Mouse (Mus musculus): Measurements from ENCODE around the gene Ccdc93.

The Ccdc93 gene

DNA sequence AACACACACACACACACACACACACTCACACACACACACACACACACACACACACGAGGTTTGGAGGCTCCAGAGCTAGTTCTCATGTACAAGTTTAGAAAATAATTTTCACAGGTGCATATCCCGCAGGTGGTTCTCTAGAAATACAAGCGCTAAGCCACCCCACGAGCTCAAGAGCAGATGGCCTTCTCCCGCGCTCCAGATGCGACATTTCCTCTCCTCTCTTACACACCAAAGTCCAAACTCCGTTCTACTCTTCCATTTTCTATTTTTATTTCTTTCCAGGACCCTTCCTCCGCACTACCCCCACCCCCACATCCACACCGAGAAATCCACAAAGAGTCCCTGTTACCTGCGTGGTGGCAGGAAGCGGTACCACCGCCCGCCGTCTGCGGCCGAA, 96.2 kb downstream of the Ccdc93 start:
- no peak for DNase-seq (ENCODE audit: low spot score)

DNA sequence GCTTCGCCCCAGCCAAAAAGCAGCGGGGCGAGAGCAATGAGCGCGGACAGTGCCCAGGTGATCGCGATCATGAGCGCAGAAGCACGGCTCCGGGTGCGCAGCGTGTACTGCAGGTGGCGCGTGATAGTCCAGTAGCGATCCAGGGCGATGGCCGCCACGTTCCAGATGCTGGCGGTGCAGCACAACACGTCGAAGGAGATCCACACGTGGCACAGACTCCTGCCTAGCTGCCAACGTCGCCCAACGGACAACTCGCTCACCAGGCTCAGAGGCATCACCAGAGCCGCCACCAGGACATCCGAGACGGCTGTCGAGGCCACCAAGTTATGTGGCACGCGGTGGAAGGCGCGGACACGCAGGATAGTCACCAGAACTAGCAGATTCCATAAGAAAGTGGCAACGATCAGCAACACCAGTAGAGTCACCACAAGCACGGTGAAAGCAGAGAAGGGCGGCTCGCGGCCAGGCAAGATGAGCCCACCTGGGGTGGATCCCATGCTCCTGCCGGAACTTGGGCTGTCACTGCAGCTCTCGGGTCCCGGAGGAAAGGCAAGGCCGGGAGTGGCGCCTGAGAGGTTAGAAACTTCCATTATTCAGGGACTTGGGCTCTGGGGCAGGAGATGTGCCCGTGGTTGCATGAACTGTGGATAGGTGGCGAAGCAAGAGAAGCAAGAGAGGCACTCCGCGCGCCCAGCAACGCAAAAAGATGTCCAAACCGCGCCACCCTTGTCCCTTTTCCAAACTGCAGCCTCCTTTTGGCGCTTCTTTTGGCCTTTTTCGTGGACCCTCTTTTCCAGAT, 97.0 kb downstream of the Ccdc93 start:
- no peak for DNase-seq (ENCODE audit: low spot score)

DNA sequence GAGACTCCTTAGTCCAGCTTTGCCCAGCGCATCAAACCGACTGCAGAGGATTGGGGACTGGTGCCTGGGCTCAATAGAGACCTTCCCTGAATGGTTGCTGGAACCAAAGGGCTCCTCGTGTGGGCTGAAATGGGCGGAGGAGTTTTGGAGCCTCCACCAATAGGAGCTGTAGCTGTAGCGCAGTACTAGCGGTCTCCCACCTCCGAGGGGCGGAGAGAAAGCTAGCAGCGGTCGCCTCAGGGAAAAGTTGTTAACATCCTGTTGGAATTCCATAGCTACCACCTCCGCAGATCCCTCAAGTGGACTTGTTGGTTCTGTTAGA, 97.5 kb downstream of the Ccdc93 start, which contains the start of gene Htr5b:
Htr5b (minus strand) TSS at position 67 of the 322 bp plus-strand sequence.
- DNase-seq (ENCODE audit: low spot score) = no peak

DNA sequence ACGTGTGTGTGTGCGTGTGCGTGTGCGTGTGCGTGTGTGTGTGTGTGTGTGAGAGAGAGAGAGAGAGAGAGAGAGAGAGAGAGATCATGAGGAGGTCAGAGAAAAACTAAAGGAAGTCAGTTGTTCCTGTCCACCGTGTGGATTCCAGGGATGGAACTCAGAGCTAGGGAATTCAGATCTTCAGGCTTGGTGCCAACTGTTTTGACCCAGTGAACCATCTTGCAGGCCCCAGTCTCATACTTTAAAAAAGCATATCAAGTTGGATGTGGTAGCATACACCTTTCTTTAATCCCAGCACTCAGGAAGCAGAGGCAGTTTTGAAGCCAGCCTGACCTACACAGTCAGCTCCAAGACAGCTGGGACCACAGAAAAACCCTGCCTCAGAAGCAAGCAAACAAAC, 98.4 kb downstream of the Ccdc93 start:
- no peak for DNase-seq (ENCODE audit: low spot score)

DNA sequence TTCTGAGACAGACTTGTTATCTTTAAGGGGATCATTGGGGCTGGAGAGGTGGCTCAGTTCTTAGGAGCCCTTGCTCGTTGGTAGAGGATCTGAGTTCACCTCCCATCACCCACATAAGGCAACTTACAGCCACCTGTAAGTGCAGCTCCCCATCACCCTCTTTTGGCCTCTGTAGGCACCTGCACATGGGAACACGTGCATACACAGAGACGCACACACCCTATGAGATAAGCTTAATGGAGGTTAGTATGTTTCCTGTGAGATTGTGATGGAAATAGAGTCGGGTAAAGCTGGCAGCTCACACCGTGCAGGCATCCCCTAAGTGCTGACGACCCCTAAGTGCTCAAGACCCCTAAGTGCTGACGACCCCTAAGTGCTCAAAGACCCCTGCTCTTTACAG, 100.6 kb downstream of the Ccdc93 start:
- DNase-seq (ENCODE audit: low spot score) = no peak

DNA sequence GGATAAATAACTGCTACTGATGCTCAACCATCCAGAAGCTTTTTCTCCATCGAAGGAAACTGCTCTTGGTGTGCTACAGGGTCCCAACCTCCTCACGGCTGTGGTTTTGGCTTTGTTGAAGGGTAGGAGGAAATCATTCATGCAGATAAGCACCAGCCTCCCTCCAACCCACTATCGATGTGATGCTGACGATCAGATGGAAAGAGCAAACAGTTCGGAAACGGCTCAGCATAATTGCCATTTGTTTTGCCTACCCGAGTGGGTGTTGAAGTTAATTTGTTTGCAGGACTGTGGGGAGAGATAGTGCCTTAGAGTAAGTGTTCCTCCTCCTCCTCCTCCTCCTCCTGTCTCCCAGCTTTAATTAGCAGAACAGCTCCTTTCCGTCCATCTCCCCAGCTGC, 109.5 kb downstream of the Ccdc93 start:
- DNase-seq (ENCODE audit: low spot score) = no peak

DNA sequence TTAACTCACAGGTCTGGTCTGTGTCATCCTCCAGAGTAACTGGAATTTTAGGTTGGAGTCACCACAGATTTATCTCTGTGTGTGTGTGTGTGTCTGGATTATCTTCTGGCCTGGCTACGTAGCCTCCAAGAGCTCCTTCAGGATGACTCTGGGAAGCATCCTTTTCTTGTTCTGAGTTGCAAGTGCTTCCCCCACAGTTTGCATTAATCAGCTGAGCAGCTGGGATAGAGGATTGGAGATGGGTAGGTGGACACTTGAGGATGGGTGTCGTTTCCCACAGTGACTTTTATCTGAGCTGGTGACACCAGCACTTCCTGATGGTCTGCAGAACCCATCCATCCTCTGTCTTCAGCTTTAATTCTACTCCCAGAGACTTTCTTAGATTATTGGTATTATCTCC, 116.0 kb downstream of the Ccdc93 start:
- no peak for DNase-seq (ENCODE audit: low spot score)

DNA sequence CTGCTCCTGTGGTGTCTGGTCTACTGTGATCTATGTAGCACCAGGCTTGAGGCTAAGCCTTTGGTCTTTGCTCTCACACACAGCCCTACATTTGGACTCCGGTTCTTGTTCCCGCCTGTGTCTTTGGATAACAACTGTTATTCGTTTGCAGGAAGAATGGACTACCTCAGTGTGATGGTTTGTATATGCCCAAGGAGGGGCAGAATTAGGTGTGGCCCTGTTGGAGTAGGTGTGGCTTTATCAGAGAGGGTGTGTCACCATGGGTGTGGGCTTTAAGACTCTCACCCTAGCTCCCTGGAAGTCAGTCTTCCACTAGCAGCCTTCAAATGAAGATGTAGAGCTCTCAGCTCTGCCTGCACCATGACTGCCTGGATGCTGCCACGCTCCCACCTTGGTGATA, 117.8 kb downstream of the Ccdc93 start:
- no peak for DNase-seq (ENCODE audit: low spot score)

DNA sequence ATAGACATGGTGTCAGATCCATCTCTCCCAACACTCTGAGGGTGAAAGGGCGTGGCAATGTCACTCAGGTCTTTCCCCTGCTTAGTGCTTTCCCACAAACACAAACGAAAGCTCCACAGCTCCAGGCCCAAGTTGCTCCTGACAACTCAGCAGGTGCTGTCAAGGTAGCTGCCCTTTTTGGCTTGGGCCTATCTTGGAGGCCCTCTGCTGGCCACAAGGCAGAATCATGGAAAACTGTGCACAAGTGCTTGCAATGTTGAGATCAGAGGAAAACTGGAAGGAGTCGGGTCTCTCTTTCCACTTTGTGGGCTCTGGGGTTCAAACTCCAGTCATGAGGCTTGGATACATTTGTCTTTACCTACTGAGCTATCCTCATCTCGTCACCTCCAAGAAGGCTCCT, 118.6 kb downstream of the Ccdc93 start:
- no peak for DNase-seq (ENCODE audit: low spot score)

DNA sequence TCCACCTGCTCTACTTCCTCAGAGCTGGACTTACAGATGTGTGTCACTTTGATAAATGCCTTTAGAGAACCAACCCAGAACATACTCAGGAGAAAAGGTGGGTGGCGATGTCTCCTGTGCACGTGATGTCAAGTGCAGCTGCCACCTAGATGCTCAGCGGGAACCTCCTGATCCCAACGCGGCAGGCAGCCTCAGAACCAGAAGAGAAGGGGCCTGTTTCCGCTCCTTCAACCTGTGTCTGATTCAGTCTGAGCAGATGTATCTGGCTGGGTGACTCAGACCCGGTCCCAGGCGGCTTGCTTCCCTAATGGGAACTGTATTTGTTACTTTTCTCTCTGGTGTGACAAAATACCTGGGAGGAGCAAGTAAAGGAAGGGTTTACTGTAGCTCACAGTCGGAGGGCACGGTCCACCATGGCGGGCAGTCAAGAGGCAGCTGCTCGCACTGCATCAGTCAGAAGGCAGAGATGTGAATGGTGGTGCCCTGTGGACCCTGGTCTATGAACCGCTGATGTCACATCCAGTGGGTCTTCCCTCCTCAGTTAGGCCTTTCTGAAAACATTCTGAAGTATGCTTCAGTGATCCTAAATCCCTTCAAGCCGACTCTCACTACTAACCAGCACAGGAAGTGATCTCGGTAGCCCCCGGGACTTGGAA, 120.1 kb downstream of the Ccdc93 start:
- DNase-seq (ENCODE audit: low spot score) = no peak

DNA sequence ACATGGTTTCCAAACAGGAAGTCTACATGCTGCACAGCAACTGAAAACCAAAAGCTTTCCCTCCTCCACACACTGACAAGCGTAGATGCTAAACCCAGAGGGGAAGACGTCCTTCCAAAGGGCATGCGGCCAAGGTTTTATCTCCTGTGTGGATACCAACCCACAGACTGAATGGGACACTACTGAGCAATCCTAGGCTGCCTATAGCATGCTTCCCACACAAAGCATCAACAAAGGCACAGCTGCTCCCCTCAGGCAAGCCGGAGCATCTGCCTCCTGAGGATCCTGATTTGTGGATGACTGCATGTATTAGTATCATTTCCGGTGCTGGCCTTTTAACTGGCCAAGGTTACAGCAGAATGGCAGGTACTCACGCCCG, 120.6 kb downstream of the Ccdc93 start:
- no peak for DNase-seq (ENCODE audit: low spot score)
